Mouse (Mus musculus) kidney, adult 2 months (tissue): Measurements from ENCODE around the gene Mapkbp1.

Source experiments
- CTCF ChIP-seq: fragments of 200-500 bp; conservative IDR thresholded peaks from 2 replicates; pipeline ENCODE4 v1.5.1; 2011; ENCODE audit warnings: low read depth, mild to moderate bottlenecking, control low read depth, low read length, moderate library complexity, mixed read lengths; ENCODE audit not compliant: insufficient read depth, insufficient read length
- POLR2A ChIP-seq: fragments of 200-500 bp; IDR thresholded peaks from one replicate; pipeline ENCODE4 v1.6.1; 2011; ENCODE audit warnings: low read depth, low read length, control low read depth

DNA sequence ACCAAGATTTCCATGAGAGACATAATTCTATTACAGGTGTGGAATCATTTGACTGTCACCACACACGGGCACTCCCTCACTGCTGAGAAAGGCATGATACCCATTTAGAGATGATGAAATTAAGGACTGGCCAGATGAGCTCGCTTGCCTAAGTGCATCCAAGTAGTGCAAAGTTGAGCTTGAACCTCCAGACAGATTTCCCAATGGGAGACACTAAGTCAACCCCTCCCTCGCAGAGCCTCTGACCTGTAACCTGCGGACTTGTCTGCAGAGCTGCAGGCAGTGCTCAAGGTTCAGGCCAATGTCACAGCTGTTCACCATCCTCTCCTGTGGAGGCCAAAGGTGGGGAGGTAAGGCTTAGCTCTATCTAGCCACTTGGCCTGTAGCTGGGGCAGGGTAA is 86.3 kb downstream of the Mapkbp1 start:
- TF ChIP-seq CTCF (no peak), POLR2A (no peak)
